Mouse (Mus musculus) liver, embryonic 18 days (tissue): Measurements from ENCODE around the gene Srsf2. TPM values are rescaled to one million over a fixed set of nuclear protein-coding genes. Genes with fewer than 3 reads are reported as not detected.

ENCODE experiments used
- polyA plus RNA-seq: library from polyadenylated mRNA; depleted of rRNA; stranded (reverse); fragments of >200 nt; gene quantifications from 2 replicates; pipeline ENCODE4 v1.2.3, GENCODE M21; 2012; rRNA removed

Gene Srsf2
- 234 and 240 TPM in 2 replicates for polyA plus RNA-seq

DNA sequence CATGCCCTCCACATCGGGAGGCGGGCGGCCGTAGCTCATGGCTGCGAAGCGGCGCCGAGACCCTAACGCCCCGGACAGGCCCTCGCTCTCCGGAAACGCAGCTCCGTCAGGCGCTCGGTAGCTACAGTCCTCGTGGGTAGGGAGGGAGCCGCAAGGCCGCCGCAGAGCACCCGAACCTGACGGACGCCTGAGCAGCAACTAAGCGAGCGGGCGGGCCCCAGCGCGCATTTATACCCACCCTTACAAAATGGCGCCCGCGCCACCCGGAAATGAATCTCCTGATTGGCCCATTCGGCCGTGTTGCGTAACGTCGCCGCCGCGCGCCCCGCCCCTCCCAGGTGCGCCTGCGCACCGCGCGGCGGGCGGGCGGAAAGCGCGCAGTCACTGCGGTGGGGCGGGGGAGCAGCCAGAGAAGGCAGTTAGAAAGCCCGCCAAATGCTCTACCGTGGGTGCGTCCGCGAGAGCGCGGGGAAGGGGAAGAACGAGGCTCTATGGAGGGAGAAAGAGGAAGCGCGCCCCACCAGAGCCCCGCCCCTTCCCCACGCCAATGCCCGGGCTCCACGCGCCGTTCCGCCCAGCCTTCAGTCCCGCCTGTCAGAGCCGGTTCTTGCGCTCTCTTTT, at the start of gene Srsf2:
TSS of gene Srsf2 (minus strand) at position 204 of the 621 bp plus-strand sequence.

DNA sequence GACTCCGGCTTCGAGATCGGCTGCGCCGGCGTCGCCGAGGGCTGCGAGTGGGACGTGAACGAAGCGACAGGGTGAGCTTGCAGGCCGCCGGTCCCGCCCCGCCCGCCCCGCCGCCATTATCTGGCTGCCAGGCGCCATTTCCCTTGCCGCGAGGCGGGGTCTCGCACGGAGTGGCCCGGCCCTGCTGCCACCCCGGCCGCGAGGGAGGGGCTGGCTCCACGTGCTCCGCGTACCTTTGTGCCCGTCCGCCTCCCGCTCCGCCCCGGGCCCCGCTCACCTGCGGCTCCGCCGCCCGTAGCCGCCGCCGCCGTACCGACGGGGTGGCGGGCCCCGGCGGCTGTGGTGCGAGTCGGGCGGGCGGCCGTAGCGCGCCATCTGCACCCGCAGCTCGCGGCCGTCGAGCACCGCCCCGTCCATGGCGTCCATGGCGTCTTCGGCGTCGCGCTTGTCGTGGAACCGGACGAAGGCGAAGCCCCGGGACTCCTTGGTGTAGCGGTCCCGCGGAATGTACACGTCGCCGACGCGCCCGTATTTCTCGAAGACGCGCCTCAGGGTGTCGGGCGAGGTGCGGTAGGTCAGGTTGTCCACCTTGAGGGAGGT, 503 bp downstream of the Srsf2 start, which contains the start of gene Mfsd11:
TSS of gene Mfsd11 (plus strand) at position 150 of the 600 bp plus-strand sequence.

GRCm38 (mm10) chr11:116843261-116844233, 9.3 kb downstream of the Srsf2 start, which contains the start of the genes Mettl23 and Jmjd6:
TSS of gene Mettl23 (plus strand) at chr11:116843278.
TSS of gene Jmjd6 (minus strand) at chr11:116843449.

GRCm38 (mm10) chr11:116827534-116828165, 25.2 kb downstream of the Srsf2 start, which contains the start of gene Mxra7:
TSS of gene Mxra7 (minus strand) at chr11:116828046.

Other genes starting within 250 kb of the Srsf2 start
- gene Rhbdf2, start 226.1 kb downstream of the Srsf2 start, polyA plus RNA-seq: 9.3 and 11.2 TPM in 2 replicates
- 0.16 and 0.19 TPM in 2 replicates for gene Prcd, start 199.6 kb downstream of the Srsf2 start, polyA plus RNA-seq
- gene Cygb, start 198.8 kb downstream of the Srsf2 start, polyA plus RNA-seq: 1.5 TPM in 2 replicates
- not detected in 2 replicates for gene St6galnac1, start 77.6 kb downstream of the Srsf2 start, polyA plus RNA-seq
- 1.1 and 1.3 TPM in 2 replicates for gene Mxra7, start 25.0 kb downstream of the Srsf2 start, polyA plus RNA-seq
- 17.5 and 18.0 TPM in 2 replicates for gene Mettl23, start 9.8 kb downstream of the Srsf2 start, polyA plus RNA-seq
- gene Jmjd6, start 9.6 kb downstream of the Srsf2 start, polyA plus RNA-seq: 15.6 and 16.7 TPM in 2 replicates
- 6.5 and 6.9 TPM in 2 replicates for gene Mfsd11, start 654 bp downstream of the Srsf2 start, polyA plus RNA-seq
- not detected in 2 replicates for gene Mgat5b, start 65.8 kb upstream of the Srsf2 start, polyA plus RNA-seq